Mouse (Mus musculus) stomach, postnatal 0 days (tissue): Measurements from ENCODE around the gene 4930430F08Rik. TPM values are rescaled to one million over a fixed set of nuclear protein-coding genes. Genes with fewer than 3 reads are reported as not detected.

Source experiments
- ATAC-seq: fragments of 200-750 bp; cut with Nextera tagmentation; 2 replicates; pipeline ENCODE4 v1.8.0; 2017; ENCODE audit not compliant: low FRiP score, low TSS enrichment
- DNase-seq: peaks from one replicate; pipeline ENCODE4 v3.0.0-alpha.2; 2016; ENCODE audit warnings: low spot score
- H3K27ac ChIP-seq: fragments of 300-500 bp; sonication (generic); replicated peaks from 2 replicates; pipeline ENCODE4 v1.5.1; 2014; ENCODE audit warnings: mild to moderate bottlenecking, control low read depth
- H3K27me3 ChIP-seq: fragments of 300-500 bp; sonication (generic); 2 replicates; pipeline ENCODE4 v1.6.1; 2014; ENCODE audit warnings: low read length; ENCODE audit not compliant: control insufficient read depth, insufficient read depth
- H3K36me3 ChIP-seq: fragments of 300-500 bp; sonication (generic); 2 replicates; pipeline ENCODE4 v1.6.1; 2014; ENCODE audit warnings: low read length, mixed read lengths; ENCODE audit not compliant: control insufficient read depth, insufficient read depth
- H3K4me1 ChIP-seq: fragments of 300-500 bp; sonication (generic); replicated peaks from 2 replicates; pipeline ENCODE4 v1.6.1; 2014; ENCODE audit warnings: antibody characterized with exemption; ENCODE audit not compliant: control insufficient read depth, insufficient read depth
- H3K4me2 ChIP-seq: fragments of 300-500 bp; sonication (generic); replicated peaks from 2 replicates; pipeline ENCODE4 v1.6.1; 2014; ENCODE audit warnings: low read depth, mild to moderate bottlenecking, control low read depth, moderate library complexity
- H3K4me3 ChIP-seq: fragments of 300-500 bp; sonication (generic); 2 replicates; pipeline ENCODE4 v1.5.1; 2014; ENCODE audit warnings: low read depth, low read length, control low read depth
- H3K9ac ChIP-seq: fragments of 300-500 bp; sonication (generic); 2 replicates; pipeline ENCODE4 v1.6.1; 2014; ENCODE audit warnings: mild to moderate bottlenecking, low read length, control low read depth, mixed read lengths
- H3K9me3 ChIP-seq: fragments of 300-500 bp; sonication (generic); 2 replicates; pipeline ENCODE4 v1.6.1; 2016; ENCODE audit warnings: low read length; ENCODE audit not compliant: control insufficient read depth
- CTCF ChIP-seq: IDR thresholded peaks from 2 replicates; pipeline ENCODE4 v1.5.1; 2016; ENCODE audit warnings: antibody characterized with exemption, low read depth, mild to moderate bottlenecking, moderate library complexity
- EP300 ChIP-seq: optimal IDR thresholded peaks from 2 replicates; pipeline ENCODE3; 2016; ENCODE audit warnings: antibody characterized with exemption
- WGBS: fragments of 180-500 bp; shearing (Covaris S2); extraction: QIAGEN DNeasy Blood & Tissue Kit; methylation state at CpG from one replicate; pipeline ENCODE4 v1.1.7; 2014; 5-methylcytosine and 5-hydroxymethylcytosine counted together
- polyA plus RNA-seq: library from polyadenylated mRNA; unstranded; fragments of >200 nt; fragmentation: Nextera tagmentation; extraction: Ambion mirVana; gene quantifications from 2 replicates; pipeline ENCODE4 v1.2.1, GENCODE M21; 2015

Gene 4930430F08Rik
- polyA plus RNA-seq, 1 experiment from 2014 or later: 6.6 TPM

- TF ChIP-seq EP300 (no peak), CTCF (no peak)
- ATAC-seq (no peak), DNase-seq (no peak)
- Histone ChIP-seq H3K27ac (no peak overlapping the region), H3K36me3 (no peaks in the 10 kb centered on the region), H3K9ac (no peak overlapping the region), H3K4me3 (no peak overlapping the region), H3K4me1 (no peaks in the 10 kb centered on the region), H3K4me2 (no peak overlapping the region), H3K9me3 (no peaks in the 10 kb centered on the region), H3K27me3 (no peaks in the 10 kb centered on the region)
- 91% methylated on average over 9 of the region's 9 CpGs for WGBS
Observed at GRCm38 (mm10) chr10:100524499-100525390, 65.5 kb downstream of the 4930430F08Rik start.

- Histone ChIP-seq H3K27me3 (no peaks in the 10 kb centered on the region), H3K4me1 (no peaks in the 10 kb centered on the region), H3K4me3 (no peak overlapping the region), H3K27ac (no peak overlapping the region), H3K9me3 (no peaks in the 10 kb centered on the region), H3K36me3 (no peaks in the 10 kb centered on the region), H3K9ac (no peak overlapping the region), H3K4me2 (no peak overlapping the region)
- no peak for TF ChIP-seq CTCF
- no peak for TF ChIP-seq EP300
- DNase-seq (no peak), ATAC-seq (no peak)
- 92% methylated on average over 9 of the region's 9 CpGs for WGBS
Observed at GRCm38 (mm10) chr10:100522330-100522729, 67.9 kb downstream of the 4930430F08Rik start.

Other genes starting within 250 kb of the 4930430F08Rik start
- gene Gm4302, start 249.6 kb downstream of the 4930430F08Rik start, polyA plus RNA-seq: not detected in 2 replicates
- not detected in 2 replicates for gene Gm4303, start 244.5 kb downstream of the 4930430F08Rik start, polyA plus RNA-seq
- not detected in 2 replicates for gene Gm4305, start 239.3 kb downstream of the 4930430F08Rik start, polyA plus RNA-seq
- gene Gm4307, start 229.1 kb downstream of the 4930430F08Rik start, polyA plus RNA-seq: not detected in 2 replicates
- gene Gm4312, start 207.9 kb downstream of the 4930430F08Rik start, polyA plus RNA-seq: not detected in 2 replicates
- gene Tmtc3, start 103.1 kb downstream of the 4930430F08Rik start, polyA plus RNA-seq: 7.6 TPM in 2 replicates
- gene Cep290, start 102.9 kb downstream of the 4930430F08Rik start, polyA plus RNA-seq: 2.0 and 2.1 TPM in 2 replicates
- gene 1700017N19Rik, start 61 bp upstream of the 4930430F08Rik start, polyA plus RNA-seq: not detected in 2 replicates